Mouse (Mus musculus): ENCODE measurements around the gene Bmx.

DNA sequence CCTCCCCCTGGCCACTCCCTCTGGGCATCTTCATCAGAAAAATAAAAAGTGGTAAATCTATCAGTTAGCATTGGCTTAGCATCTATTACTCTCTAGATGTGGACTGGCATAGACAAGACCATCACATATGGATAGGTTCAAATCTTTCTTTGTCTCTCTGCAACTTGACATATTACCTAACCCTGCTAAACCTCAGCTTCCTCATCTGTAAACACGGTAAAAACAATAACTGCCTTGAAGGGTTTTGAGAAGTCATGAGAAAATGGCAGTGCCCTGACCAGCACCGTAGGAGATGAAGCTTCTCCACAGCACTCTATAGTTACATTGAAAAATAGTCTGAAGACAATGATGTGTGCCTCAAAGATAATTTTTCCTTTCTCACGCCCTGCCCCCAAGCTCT lies 1.5 kb downstream of the Bmx start:
- no peak for TF ChIP-seq CTCF (IDR thresholded peaks at IDR 0.05 in 2 of 3, conservative IDR thresholded peaks at IDR 0.05 in 1 of 3; ENCODE audit: control insufficient read depth in 1 of 3, insufficient read depth in 1 of 3, low read depth in 2 of 3, low read length in 3 of 3, poor library complexity in 1 of 3, severe bottlenecking in 1 of 3)
- no peak for TF ChIP-seq JUND (IDR thresholded peaks at IDR 0.05; ENCODE audit: low read depth, low read length)
- no peak for TF ChIP-seq EP300 (IDR thresholded peaks at IDR 0.05; ENCODE audit: low read depth in 1 of 2, low read length in 2 of 2)
- TF ChIP-seq POLR2A (IDR thresholded peaks at IDR 0.05; ENCODE audit: control insufficient read depth in 1 of 2, insufficient read depth in 1 of 2, low read depth in 1 of 2, low read length in 2 of 2, poor library complexity in 1 of 2) = no peak
- TF ChIP-seq ZNF384 (IDR thresholded peaks at IDR 0.05; ENCODE audit: low read depth, low read length) = no peak
